15 mouse cellular contexts compared by ENCODE assay signal in the genomic region with DNA sequence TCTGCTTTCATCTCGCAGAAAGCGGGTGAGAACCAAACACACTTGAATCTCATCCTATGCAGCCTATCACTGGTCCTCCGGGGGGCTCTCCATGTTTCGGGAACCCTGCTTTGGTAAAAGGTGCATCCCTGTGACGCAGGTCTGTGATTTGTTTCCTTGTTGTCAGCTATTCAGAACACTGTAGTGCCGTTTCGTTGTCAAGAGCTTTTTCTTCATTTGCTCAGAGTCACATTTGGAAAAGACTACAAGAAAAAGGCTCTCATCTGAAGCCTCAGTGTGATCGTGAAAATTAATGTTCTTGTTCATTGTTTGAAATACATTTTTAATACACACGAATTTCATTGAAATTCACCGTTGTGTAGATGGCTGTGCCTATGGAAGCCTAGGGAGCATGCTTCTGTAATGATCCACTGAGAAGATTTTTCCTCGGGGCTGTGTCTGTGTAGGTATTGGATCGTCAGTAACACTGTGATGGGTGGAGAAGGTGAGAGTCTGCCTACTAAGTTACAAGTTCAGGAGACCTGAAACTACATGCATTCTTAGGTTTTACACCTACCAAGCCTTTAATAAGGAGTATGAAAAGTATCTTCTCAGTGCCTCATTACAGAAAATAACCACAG.
DNase-seq lines count a peak whose midpoint lies in the region; ATAC-seq and TF ChIP-seq lines count a peak whose summit lies in the region.
"Had no signal": no experiment of that assay in that cellular context is flagged by ENCODE, and none has a peak within 500 bp of the region (broad histone marks: within the 10 kb centered on the region; RNA-seq: fewer than 3 reads in every experiment).

No protein-coding gene starts in this region.

- H3K27ac ChIP-seq in layer of hippocampus, adult 2 months: peak overlapping the region; percentile 78
- no peak overlapping the region for H3K27ac ChIP-seq in embryonic facial prominence, embryonic 10.5 days (replicated peaks)
- H3K27ac ChIP-seq in hindbrain, embryonic 13.5 days: peak overlapping the region; percentile 58; the same call in 1 of the 2 replicates

- peak; percentile 53; the same call in 1 of the 2 replicates for ATAC-seq in hindbrain, embryonic 13.5 days (ENCODE audit: low FRiP score)
- ATAC-seq: lung, postnatal 0 days had no signal

- 77% methylated on average over 12 of the region's 12 CpGs for WGBS in embryonic facial prominence, embryonic 10.5 days
- WGBS in hindbrain, embryonic 13.5 days: 39% methylated on average over 12 of the region's 12 CpGs

- peak overlapping the region; percentile 61 for H3K9ac ChIP-seq in hindbrain, embryonic 13.5 days

- no peaks in the 10 kb centered on the region for H3K27me3 ChIP-seq in embryonic facial prominence, embryonic 10.5 days (replicated peaks; ENCODE audit: low read depth, poor library complexity, severe bottlenecking)
- no peaks in the 10 kb centered on the region for H3K27me3 ChIP-seq in hindbrain, embryonic 13.5 days

- H3K36me3 ChIP-seq in embryonic facial prominence, embryonic 10.5 days (replicated peaks): no peaks in the 10 kb centered on the region
- no peaks in the 10 kb centered on the region for H3K36me3 ChIP-seq in hindbrain, embryonic 13.5 days

- peak in 1 of 2 experiments; percentile 11 for DNase-seq in layer of hippocampus, adult 2 months (ENCODE audit: low spot score in 2 of 2)
- no peak for DNase-seq in layer of hippocampus, adult 9-10 months (ENCODE audit: low spot score)
- no peak for DNase-seq in embryonic facial prominence, embryonic 10.5 days (ENCODE audit: low spot score)
- peak; percentile 23 for DNase-seq in neural tube, embryonic 10.5 days (ENCODE audit: extremely low spot score, low spot score)
- DNase-seq in T-cell, adult 2 months (ENCODE audit: low spot score): no peak
- DNase-seq in cerebellum, postnatal 4 days (ENCODE audit: low spot score in 2 of 2): no peak
- no peak for DNase-seq in thymus, postnatal 25 days
- DNase-seq: adrenal gland, adult 2 months; gastrocnemius, postnatal 25 days; kidney, adult 11 months; layer of hippocampus, adult 9-11 months; liver; thymus, adult 2 months had no signal

- no peak for TF ChIP-seq CTCF in layer of hippocampus, adult 2 months (conservative IDR thresholded peaks at IDR 0.05)

- peak overlapping the region; percentile 58 for H3K4me3 ChIP-seq in layer of hippocampus, adult 2 months
- H3K4me3 ChIP-seq in embryonic facial prominence, embryonic 10.5 days: peak overlapping the region; percentile 11; the same call in 1 of the 2 replicates
- peak overlapping the region; percentile 41 for H3K4me3 ChIP-seq in hindbrain, embryonic 13.5 days

- H3K4me1 ChIP-seq in embryonic facial prominence, embryonic 10.5 days: no peaks in the 10 kb centered on the region; the same call in 1 of the 2 replicates
- H3K4me1 ChIP-seq in hindbrain, embryonic 13.5 days (replicated peaks): peaks cover 14% of the 10 kb centered on the region

- no peaks in the 10 kb centered on the region for H3K9me3 ChIP-seq in embryonic facial prominence, embryonic 10.5 days
- no peaks in the 10 kb centered on the region for H3K9me3 ChIP-seq in hindbrain, embryonic 13.5 days

- peak overlapping the region; percentile 55 for H3K4me2 ChIP-seq in hindbrain, embryonic 13.5 days
